Comparison of ENCODE assay signal across 29 mouse cellular contexts in genomic region chr12:51721836-51722235, GRCm38 (mm10). TPM values are rescaled to one million over a fixed set of nuclear protein-coding genes. Genes with fewer than 3 reads are reported as not detected.
DNase-seq lines count a peak whose midpoint lies in the region; ATAC-seq and TF ChIP-seq lines count a peak whose summit lies in the region.
"Had no signal": no experiment of that assay in that cellular context is flagged by ENCODE, and none has a peak within 500 bp of the region (broad histone marks: within the 10 kb centered on the region; RNA-seq: fewer than 3 reads in every experiment).

No protein-coding gene starts in this region.

- H3K4me1 ChIP-seq in intestine, embryonic 16.5 days (ENCODE audit: control insufficient read depth, insufficient read depth, low read length) = no peaks in the 10 kb centered on the region
- no peaks in the 10 kb centered on the region for H3K4me1 ChIP-seq in stomach, postnatal 0 days (replicated peaks; ENCODE audit: control insufficient read depth, insufficient read depth)
- H3K4me1 ChIP-seq: embryonic facial prominence, embryonic 13.5 days; hindbrain, embryonic 15.5 days; limb, embryonic 12.5 days; midbrain, embryonic 13.5 days; neural tube, embryonic 15.5 days had no signal

- H3K9me3 ChIP-seq in intestine, embryonic 16.5 days (ENCODE audit: control insufficient read depth, low read length) = no peaks in the 10 kb centered on the region
- no peaks in the 10 kb centered on the region for H3K9me3 ChIP-seq in stomach, postnatal 0 days (ENCODE audit: control insufficient read depth, low read length)
- H3K9me3 ChIP-seq: embryonic facial prominence, embryonic 13.5 days; heart, embryonic 13.5 days; hindbrain, embryonic 15.5 days; liver, embryonic 12.5 days; midbrain, embryonic 13.5 days; neural tube, embryonic 15.5 days had no signal

- ATAC-seq in intestine, embryonic 16.5 days = peak; percentile 73; the same call in 1 of the 2 replicates
- peak; percentile 77 for ATAC-seq in stomach, postnatal 0 days (ENCODE audit: low FRiP score, low TSS enrichment)
- ATAC-seq: activated CD4-positive, CD25-positive, alpha-beta regulatory T cell, adult 4 months; inflammation-experienced regulatory T-cells, adult 6 months; liver, embryonic 12.5 days; liver, postnatal 0 days; midbrain, embryonic 13.5 days had no signal

- no peak overlapping the region for H3K4me3 ChIP-seq in intestine, embryonic 16.5 days (ENCODE audit: low read length)
- H3K4me3 ChIP-seq in stomach, postnatal 0 days (ENCODE audit: low read depth, low read length) = no peak overlapping the region
- H3K4me3 ChIP-seq: embryonic facial prominence, embryonic 13.5 days; erythroblast, embryonic 14.5 days; heart, embryonic 13.5 days; hindbrain, embryonic 15.5 days; limb, embryonic 12.5 days; liver, embryonic 12.5 days; midbrain, embryonic 13.5 days; neural tube, embryonic 15.5 days had no signal

- H3K4me2 ChIP-seq in intestine, embryonic 16.5 days (ENCODE audit: low read depth, low read length) = no peak overlapping the region
- H3K4me2 ChIP-seq in stomach, postnatal 0 days (replicated peaks; ENCODE audit: low read depth) = no peak overlapping the region
- H3K4me2 ChIP-seq: embryonic facial prominence, embryonic 13.5 days; heart, embryonic 13.5 days; hindbrain, embryonic 15.5 days; limb, embryonic 12.5 days; liver, embryonic 12.5 days; midbrain, embryonic 13.5 days; neural tube, embryonic 15.5 days had no signal

- TF ChIP-seq EP300 in stomach, postnatal 0 days (optimal IDR thresholded peaks at IDR 0.05) = no peak

- TF ChIP-seq CTCF in stomach, postnatal 0 days (IDR thresholded peaks at IDR 0.05; ENCODE audit: low read depth) = no peak

- no peak overlapping the region for H3K27ac ChIP-seq in intestine, embryonic 16.5 days (ENCODE audit: low read length)
- no peak overlapping the region for H3K27ac ChIP-seq in stomach, postnatal 0 days (replicated peaks)
- H3K27ac ChIP-seq: embryonic facial prominence, embryonic 13.5 days; heart, embryonic 13.5 days; hindbrain, embryonic 15.5 days; limb, embryonic 12.5 days; liver, embryonic 12.5 days; macrophage; midbrain, embryonic 13.5 days; neural tube, embryonic 15.5 days had no signal

- 89% methylated on average over 8 of the region's 8 CpGs for WGBS in intestine, embryonic 16.5 days
- WGBS in stomach, postnatal 0 days = 70% methylated on average over 8 of the region's 8 CpGs

- DNase-seq in 3T3-L1 (ENCODE audit: low read depth, low spot score) (peak; percentile 67), NIH3T3 (ENCODE audit: low read depth) (peak; percentile 30), adipocyte (ENCODE audit: low spot score) (no peak)
- DNase-seq in stomach, postnatal 0 days (ENCODE audit: low spot score) = peak; percentile 46
- DNase-seq in cerebellum, adult 11-12 months = no peak
- DNase-seq in kidney, adult 8-10 months = no peak
- DNase-seq: adrenal gland, adult 8-10 months; cerebellum, adult 9-11 months; embryo, embryonic 11 days; gastrocnemius, postnatal 10 days; heart, postnatal 10 days; kidney, postnatal 14 days; layer of hippocampus, adult 9-11 months; liver, postnatal 0 days; right cerebral cortex, postnatal 25 days; thymus, adult 2 months; thymus, postnatal 36 days had no signal

- H3K36me3 ChIP-seq in intestine, embryonic 16.5 days (ENCODE audit: control insufficient read depth, insufficient read depth, low read length) = no peaks in the 10 kb centered on the region
- peaks cover 3% of the 10 kb centered on the region; the same call in 1 of the 2 replicates for H3K36me3 ChIP-seq in stomach, postnatal 0 days (ENCODE audit: control insufficient read depth, insufficient read depth, low read length)

- H3K27me3 ChIP-seq in intestine, embryonic 16.5 days (replicated peaks; ENCODE audit: control insufficient read depth, insufficient read depth, low read length) = no peaks in the 10 kb centered on the region
- H3K27me3 ChIP-seq in stomach, postnatal 0 days (ENCODE audit: control insufficient read depth, insufficient read depth, low read length) = no peaks in the 10 kb centered on the region
- H3K27me3 ChIP-seq: embryonic facial prominence, embryonic 13.5 days; heart, embryonic 13.5 days; hindbrain, embryonic 15.5 days; limb, embryonic 12.5 days; liver, embryonic 12.5 days; midbrain, embryonic 13.5 days; neural tube, embryonic 15.5 days had no signal

- no peak overlapping the region for H3K9ac ChIP-seq in intestine, embryonic 16.5 days (ENCODE audit: low read depth, low read length)
- no peak overlapping the region for H3K9ac ChIP-seq in stomach, postnatal 0 days (ENCODE audit: low read length)
- H3K9ac ChIP-seq: embryonic facial prominence, embryonic 13.5 days; heart, embryonic 13.5 days; hindbrain, embryonic 15.5 days; limb, embryonic 12.5 days; liver, embryonic 12.5 days; liver, postnatal 0 days; midbrain, embryonic 13.5 days; neural tube, embryonic 15.5 days had no signal

RNA-seq across cellular contexts. Expression of gene Strn3, which starts 30.1 kb away (rescaled TPM):
- polyA plus RNA-seq in intestine, embryonic 16.5 days (2015; fragmentation: Nextera tagmentation; extraction: Ambion mirVana) = 14.5 and 25.2 TPM in 2 replicates
- polyA plus RNA-seq in stomach, postnatal 0 days (2015; fragmentation: Nextera tagmentation; extraction: Ambion mirVana) = 25.7 and 26.0 TPM in 2 replicates

RNA-seq across cellular contexts. Expression of gene Ap4s1, which starts 31.0 kb away (rescaled TPM):
- polyA plus RNA-seq in intestine, embryonic 16.5 days (2015; fragmentation: Nextera tagmentation; extraction: Ambion mirVana) = 20.7 and 21.1 TPM in 2 replicates
- 28.8 and 30.3 TPM in 2 replicates for polyA plus RNA-seq in stomach, postnatal 0 days (2015; fragmentation: Nextera tagmentation; extraction: Ambion mirVana)

Comparison
In these comparisons a context has a peak if more than half of its experiments do, and no peak if none do; other contexts are left out.
1. DNase-seq: peak in 3T3-L1 (single experiment), NIH3T3 (single experiment) and stomach, postnatal 0 days (single experiment); none in cerebellum, adult 11-12 months (single experiment), adipocyte (single experiment) and kidney, adult 8-10 months (0 of 2).